Mouse (Mus musculus): ENCODE measurements at regions not wholly inside any gene's neighbourhood (a gene's known extent, or its start where the extent isn't known, plus 50 kb on each side); places are given as distances from the start of the nearest gene placed in this dataset.
"Not testable (repeated sequence)": the region's sequence is repeated elsewhere in the genome, so short reads cannot be mapped to it uniquely, and the experiment has no call there.

DNA sequence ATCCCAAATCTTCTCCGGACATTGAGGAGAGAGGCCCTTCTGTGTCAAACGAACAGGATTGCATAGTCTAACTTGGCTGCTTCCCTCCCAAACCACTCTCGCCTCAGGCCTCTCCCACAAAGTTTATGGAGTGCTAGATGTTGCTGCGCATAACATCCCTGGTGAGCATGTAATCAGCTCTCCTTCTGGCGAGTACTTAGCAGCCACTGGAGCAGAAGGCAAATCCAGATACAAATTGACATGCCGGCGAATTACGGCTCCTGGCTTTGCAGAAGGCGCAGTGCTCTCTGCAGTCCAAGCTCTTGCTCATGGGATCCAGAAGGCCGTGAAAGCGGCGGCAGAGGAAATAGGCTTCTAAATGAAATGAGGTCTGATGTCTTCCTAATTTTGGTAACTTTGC, 338.2 kb upstream of the Gm6657 start:
- DNase-seq, result no peak

DNA sequence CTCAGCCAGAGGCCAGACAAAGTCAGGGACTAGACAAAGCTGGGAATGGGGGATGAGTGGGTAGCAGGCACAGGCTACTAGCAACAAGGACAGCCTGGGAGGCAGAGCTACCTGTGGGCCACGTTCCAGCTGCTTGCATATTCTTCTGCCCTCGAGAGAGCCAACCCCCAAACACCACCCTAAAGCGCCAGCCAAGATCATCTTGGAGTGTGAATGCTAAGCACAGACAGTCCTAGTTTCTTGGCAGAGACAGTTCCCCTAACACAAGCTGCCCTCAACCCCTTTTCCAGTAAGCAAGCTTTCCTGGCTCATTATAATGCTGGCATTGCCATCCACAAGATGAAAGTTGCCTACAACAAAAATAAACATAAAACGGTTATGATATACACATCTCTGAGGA, 336.8 kb upstream of the Gm6657 start:
- no peak for DNase-seq

DNA sequence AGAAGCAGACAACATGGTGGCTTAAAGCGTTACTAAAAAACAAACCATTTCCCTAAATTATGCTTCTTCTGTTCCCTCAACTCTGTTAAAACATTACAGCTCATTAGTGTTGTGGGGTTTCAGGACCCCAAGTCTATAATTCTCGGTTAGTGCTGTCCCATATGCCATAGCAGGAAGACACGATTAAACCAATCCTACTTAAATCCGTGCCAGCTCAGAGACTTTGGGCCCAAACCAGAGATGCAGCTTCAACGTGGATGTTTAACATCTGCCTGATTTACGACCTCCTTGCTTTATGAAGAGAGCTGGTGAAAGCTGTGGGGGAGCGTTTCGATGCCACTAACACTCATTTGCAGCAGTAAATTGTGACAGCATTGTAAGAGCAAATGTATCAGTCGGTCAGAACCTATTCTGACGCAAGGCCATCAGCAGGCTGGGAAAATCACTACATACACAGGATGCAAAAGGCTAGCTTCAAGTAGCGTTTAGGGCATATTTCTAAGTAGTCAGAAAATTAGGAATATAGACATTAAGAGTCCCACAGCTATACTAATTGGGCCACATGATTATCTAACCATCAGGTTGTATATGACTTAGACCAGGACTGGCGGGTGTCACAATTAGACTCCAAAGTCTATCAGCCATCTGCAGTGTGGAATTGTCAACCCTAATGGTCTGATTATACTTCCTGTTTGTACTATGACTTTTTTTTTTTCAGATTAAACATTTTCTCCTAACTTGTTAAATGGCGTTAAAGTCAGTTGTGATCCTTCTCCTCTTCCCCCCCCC, 333.1 kb upstream of the Gm6657 start:
- DNase-seq, result no peak

DNA sequence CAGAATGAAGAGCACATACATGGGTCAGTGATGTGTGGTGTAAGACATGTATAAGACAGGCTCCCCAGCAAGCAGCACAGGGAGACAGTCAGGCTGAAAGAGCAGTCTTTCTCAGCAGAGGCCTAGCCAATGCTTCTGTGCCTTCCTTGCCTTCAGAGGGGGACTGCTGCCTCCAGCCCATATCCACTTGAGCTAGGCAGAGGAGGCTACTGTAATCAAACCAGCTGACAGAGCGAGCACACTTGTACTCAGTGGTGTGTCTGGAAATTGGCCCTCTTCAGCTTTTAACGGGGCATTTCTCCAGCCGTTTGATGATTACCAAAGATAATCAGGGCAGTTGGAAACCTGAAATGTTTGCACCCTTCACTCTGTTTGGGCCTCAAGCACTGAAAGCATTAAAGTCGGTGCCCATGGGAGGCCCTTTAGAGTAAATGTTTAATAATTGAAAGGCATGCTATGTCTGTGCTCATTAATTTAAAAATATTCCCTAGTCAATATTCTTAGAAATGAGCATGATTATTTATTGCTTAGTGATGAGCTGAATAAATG, 326.0 kb upstream of the Gm6657 start:
- no peak for DNase-seq

DNA sequence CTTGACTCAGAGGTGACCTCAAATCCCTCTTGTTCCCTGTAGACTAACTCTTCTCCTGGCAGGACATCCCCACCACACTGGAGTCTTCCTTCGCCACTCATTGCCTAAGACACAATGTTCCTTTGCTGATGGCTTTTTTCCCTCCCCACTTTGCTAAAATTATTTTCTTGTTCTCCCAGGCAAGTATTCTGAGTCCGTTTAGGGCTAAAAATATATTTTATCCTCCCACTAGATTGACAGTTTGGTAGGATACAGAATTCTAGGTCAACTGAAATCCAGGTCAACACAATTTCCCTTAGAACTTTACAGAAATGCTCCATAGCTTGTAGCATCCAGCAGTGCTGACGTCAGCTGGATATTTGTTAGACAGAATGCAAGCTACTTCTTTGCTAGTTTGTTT, 324.7 kb upstream of the Gm6657 start:
- DNase-seq, result no peak

DNA sequence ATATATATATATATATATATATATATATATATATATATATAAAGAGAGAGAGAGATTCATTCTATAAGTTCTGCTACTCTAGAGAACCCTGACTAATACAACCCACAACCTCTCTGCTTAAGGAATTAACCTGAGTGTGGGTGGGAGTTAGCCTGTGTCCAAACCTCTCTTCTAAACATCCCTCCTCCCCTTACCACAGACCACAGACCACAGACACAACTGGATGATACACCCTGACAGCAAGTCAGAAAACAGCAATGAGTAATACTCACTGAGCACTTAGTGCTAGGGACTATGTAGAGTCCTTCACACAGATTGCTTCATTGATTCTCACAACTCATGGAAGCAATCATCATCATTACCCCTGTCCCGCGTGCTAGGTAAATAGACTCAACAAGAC, 306.7 kb upstream of the Gm6657 start:
- DNase-seq, result no peak

DNA sequence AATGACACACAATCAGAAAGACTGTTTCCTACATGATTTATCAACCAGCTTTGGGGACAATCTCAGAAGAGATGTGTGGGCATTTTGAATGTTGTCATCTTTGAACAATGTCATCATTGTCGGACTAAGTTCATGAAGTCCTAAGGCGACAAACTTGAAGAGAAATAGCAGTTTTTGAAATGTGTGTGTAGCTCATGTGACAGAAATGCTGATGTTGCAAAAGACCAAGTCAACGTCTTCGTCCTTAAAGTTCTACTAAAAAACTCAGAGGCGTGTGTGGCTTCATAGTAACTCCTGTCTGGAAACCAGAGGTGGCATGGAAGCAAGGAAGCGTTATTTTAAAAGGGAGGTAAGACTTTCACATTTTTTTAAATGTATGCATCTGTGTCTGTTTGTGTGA, 302.6 kb upstream of the Gm6657 start:
- DNase-seq, result no peak

DNA sequence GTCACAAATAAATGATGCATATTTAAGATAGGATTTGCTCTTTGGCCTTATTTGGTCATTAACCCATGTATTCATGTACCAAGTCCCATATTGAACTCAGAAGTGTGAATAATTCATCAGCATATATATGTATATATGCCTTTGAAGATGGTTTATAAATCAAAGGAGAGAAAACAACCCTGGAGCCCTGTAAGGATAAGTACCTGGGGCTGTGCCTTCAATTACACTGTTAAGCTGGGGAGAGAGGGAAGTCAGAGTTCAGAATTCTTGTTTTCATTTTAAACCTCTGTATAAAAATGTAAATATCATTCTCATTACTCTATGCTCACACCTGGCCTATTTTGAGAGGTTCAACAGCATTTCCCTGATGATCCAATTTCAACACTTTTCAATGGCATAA, 299.8 kb upstream of the Gm6657 start:
- no peak for DNase-seq

DNA sequence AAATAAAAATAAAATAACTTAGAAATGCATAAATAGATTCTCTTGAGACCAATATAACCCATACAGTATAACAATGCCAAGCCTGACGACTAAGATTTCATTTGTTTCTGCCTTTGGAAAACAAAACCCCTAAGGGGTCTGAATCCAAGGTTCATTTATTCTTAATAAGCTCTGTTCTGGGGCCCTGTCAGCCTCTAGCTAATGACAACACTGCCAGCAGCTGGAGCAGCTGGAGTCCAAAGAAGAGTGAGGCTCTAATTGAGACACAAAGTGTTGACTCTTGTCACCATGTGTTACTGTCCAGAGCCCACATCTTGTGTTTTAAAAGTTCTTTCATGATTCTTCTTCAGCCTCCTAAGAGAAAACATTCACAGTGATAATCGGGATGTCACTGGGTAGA, 298.5 kb upstream of the Gm6657 start:
- no peak for DNase-seq

DNA sequence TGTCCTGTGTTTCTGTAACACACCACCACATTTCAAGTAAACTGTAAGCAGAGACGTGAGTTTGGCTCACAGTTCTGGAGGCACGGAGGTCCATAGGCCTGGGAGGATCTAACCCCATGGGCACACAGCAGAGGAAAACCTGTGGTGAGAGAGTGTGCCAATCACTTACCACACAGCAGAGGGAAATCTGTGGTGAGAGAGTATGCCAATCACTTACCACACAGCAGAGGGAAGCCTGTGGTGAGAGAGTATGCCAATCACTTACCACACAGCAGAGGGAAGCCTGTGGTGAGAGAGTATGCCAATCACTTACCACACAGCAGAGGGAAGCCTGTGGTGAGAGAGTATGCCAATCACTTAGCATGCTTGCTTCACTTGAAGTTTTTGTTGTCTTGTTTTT, 295.1 kb upstream of the Gm6657 start:
- DNase-seq, result not testable (repeated sequence)

DNA sequence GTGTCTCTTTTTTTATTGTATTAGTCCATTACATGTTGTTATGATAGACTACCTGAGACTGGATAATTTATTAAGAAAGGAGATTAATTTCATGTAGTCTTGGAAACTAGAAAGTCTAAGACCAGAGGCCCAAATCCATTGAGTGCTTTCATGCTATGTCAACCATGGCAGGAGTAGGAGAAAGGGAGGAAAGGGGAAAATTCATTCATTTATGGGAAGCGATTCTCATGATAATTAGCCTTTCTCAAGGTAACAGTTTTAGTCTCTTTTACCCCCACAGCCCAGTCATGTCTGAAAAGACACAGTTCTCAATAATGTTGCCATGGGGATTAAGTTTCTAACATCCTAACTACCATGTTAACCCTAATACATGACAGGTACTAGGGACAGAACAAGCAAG, 292.8 kb upstream of the Gm6657 start:
- DNase-seq, result no peak

DNA sequence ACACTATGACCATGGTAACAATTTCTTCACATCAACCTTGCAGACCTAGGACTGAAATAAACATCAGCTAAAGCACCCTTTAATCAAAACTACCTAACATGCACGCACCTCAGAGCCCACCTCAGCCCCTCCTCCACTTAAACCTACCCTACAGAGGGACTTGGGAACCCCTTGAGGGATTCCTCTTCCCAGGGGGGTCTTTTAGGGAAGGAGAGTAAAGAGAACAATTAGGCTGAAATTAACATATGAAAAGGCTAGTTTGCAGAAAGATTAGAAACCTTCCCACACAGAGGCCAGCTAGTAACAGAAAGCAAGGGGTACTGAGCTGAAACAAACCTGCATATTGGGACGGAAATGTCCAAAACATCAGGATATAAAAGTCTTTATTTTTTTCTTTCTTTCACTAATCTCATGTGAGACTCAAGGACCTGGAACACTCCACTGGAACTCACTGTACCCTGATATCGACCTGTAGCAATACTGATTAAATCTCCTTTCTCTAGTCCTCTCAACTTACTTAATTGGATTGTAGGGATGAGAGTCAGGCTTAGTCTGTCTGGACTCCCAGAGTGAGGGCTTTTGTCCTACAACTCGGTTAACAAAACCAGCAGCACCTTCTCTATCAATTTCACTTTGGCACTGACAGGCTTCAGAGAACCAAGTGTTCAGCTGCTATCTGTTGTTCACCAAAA, 281.0 kb upstream of the Gm6657 start:
- no peak for DNase-seq

DNA sequence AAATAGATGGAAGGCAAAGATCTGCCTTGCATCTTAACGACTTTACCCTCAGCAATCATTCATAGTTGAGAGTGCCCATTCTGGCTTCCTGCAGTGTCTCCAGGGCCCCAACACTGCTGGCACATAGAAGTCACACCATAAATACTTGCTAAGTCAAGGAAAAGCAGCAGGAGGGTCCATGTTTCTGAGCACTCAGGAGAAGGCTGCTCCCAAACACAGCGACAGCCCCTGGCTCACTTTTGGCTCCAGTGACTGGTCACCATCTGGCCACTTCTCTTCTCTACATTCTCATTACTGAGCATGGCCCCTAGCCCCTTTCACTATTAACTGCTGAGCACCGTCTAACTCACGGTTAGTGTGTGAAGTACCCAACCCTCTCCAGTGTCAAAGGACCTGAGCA, 265.3 kb upstream of the Gm6657 start:
- no peak for DNase-seq

DNA sequence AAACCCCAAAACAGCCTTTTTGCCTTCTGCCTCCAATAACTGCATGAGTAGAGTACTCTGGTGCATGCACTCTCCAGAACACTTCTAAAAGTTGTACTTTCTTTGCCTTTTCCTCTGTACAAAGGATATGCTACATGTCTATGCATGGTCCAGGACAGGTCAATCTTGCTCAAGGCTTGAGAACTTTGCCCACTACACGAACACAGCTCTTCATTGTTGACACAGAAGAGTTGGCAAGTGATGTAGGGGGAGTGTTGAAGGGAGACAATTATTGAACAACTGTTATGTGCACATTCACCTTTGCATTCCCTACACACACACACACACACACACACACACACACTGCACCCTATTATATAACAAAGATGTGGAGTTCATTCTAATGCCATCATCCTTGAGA, 264.5 kb upstream of the Gm6657 start:
- no peak for DNase-seq

DNA sequence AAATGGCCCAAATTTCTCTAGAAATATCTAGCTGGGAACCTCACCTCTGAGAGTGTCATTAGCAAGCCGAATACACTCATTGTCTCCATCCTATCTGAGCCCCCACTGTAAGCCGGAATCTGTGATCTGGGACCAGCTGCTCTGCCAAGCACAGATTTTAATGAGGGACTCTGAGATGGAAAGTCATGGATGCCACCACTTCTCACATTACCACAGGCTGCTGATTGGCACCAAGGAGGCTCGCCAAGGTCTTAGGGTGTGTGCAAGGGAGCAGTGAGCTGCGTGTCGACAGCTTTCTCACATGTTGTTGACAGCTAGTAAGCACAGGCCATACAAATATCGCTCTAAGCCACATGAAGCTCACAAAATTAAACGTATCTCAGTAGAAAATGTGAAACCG, 250.1 kb upstream of the Gm6657 start:
- no peak for DNase-seq

DNA sequence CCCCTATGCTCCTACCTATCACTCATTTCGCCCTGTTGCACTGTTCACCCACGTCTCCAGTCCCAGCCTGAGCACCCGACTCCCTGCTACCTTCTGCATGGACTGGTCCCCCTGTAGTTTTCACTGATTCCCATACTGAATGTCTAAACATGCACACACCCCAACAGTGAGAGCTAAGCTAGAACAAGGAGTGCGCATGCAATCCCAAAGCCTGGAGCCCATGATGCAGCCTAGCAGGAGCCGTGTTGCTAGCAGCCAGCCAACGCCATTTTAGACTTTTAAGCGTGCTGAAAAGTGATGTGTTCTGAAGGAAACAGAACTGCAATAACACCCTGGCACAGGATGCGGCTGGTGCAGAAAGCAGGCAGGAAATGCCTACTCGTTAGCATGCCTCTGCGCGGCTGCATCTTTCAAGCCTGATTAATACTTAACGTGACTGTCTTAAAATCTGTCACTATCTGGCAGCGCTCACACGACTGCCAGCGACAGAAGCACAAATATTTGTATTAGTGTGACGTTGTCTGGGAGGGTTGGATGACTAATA, 244.5 kb upstream of the Gm6657 start:
- peak in 1 of 2 experiments; percentile 3 for DNase-seq

DNA sequence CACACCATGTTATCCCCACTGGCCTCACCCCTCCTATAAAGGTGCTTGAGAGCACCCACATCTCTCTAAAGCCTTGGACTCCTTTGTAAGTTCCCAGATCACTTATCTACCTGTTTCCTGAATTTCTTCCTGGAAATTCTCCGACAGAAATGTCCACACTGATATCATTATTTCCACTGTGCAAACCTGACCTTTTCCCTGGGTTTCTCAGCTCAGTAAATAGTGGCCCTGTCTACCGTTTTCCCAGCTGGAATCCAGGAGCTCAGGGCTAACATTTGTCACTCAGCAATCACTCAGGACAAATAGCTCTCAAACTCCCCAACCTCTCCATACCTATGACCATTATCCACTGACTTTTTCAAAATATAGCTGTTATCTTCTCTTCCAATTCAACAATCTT, 241.6 kb upstream of the Gm6657 start:
- no peak for DNase-seq

DNA sequence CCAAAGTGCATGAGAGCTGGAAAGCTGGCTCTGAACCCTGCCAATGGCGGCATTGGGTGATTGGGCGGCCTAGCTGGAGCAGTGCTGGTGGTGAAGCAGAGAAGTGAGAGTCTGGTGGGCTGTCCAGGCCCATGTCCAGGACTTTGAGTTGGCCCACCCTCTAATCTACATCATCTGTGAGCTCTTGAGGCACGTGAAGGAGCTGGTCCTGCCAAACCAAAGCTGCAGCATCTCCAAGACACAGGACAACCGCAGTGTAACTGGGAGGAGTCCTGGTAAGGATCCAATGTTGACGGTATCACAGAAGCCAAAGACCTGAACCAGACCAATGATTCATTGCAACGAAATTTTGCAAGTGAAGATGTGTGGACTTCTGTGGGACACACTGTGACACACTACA, 231.4 kb upstream of the Gm6657 start:
- DNase-seq, result no peak

DNA sequence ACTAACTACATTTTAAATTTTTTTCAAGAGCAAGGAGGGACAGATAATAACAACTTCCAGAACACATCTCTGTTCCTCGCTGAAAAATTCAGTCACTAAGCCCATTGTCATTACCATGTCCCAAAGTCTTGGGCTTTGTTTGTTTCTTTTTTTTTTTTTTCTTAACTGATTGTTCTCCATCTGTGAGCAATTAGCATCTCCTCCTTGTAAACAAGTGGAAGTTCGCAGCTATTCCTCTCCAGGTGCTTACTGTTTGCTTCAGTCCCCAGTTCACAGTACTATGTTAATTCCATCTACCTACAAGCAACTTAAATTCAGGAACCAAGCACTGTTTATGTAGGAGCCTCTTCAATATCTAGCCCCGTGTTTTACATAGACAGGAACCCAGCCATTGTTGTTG, 225.5 kb upstream of the Gm6657 start:
- DNase-seq, result no peak

DNA sequence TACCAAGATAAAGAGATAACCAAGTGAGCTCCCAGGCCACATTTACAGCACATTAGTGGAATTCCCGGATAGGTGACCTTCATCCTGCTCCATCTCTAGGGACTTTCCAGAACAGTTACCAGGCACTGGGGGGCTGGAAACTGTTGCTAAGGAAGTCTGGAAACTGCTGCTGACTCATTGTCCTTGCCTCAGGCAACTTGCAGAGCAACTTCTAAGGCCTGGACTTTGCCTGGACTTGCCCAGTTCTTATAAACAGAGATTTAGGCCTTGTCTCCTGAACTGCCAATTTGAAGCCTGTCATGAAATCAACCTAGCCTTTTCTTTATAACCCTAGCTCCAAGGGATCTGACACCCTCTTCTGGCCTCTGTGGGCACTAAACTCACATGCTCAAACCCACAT, 224.0 kb upstream of the Gm6657 start:
- DNase-seq, result no peak

DNA sequence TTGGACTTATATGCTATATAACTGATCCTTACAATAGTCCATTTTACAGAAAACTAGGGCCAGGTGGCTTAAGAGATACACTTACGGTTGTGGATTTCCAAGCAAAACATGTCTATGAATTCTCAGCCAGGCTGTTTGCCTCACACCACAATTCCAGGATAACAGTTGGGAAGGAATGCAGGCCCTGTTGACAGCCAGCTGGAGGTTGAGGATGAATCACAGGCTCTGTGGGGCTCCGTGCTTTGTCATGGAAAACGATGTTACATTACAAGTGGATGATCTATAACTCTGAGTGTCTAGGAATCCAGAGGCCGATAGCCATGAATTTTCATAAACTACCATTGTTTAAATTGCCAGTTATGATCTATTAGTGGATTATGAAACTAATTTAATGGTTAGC, 221.9 kb upstream of the Gm6657 start:
- no peak for DNase-seq

DNA sequence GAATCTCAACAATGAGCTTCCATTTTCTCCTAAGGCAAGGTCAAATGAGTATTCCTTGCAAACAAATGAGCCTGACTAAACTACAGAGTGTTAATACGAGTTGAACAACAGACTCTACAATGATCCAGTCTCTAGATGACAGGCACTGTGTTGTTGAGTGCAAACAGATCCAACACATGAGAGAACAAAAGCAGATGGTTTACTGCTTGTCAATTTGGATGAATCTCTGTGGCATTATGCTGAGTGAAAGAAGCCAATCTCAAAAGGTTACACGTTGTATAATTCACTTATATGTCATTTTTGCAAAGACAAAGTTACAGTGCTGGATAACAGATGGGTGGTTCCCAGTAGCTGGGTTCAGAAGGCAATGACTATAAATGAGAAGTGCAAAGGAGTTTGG, 217.1 kb upstream of the Gm6657 start:
- DNase-seq, result no peak

DNA sequence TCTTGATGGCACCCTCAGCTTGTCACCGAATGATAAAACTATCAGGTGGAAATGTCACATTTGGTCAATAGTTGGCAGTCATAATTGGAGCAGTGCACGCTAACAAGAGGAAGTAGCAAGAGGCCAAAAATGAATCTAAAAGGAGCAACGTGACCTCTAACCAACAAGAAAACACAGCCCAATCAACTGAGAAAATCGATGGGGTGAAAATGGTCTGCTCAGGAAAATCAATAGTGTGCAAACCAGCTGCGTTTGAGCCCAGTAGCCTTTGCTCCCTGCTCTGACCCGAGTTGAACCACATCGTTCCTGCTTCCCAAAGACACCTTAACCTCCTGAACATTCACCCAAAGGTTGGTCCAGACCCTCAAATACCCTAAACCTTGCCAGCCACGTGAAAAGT, 207.3 kb upstream of the Gm6657 start:
- DNase-seq, result no peak

DNA sequence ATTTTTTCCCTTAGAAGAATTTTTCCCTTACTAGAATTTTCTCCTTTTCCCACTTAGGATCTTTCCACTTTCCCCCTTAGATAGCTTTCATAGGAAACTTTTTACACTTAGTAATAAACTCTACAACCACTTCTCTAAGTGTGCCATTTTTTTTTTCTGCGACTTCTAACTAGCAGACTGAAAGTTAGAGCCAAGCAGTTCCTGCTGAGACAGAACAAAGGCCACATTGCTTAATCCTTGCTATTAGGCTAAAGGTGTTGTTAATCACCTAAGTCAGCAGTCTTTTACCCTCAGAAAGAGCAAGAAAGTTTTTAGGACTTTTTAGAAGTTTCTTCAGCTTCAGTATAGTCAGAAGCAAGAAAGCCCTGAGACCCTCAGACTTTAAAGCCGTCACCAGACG, 204.3 kb upstream of the Gm6657 start:
- no peak for DNase-seq

Measured in spleen, adult 18-20 months (tissue).